Mouse (Mus musculus): ENCODE measurements at regions not wholly inside any gene's neighbourhood (a gene's known extent, or its start where the extent isn't known, plus 50 kb on each side); places are given as distances from the start of the nearest gene placed in this dataset.

- no peak for TF ChIP-seq CTCF (IDR thresholded peaks at IDR 0.05; ENCODE audit: low read depth)
- TF ChIP-seq EP300 (IDR thresholded peaks at IDR 0.05; ENCODE audit: low read depth) = no peak
Observed at GRCm38 (mm10) chrX:11591391-11592187, 264.0 kb downstream of the H2al1j start.

Measured in liver, embryonic 14.5 days (tissue).